Mouse (Mus musculus) MEL (cell line): ENCODE data around the gene Cdt1.

Source experiments
- ELF1 ChIP-seq: IDR thresholded peaks from 2 replicates; pipeline ENCODE4 v1.6.1; 2014; ENCODE audit warnings: low read depth, mild to moderate bottlenecking, inconsistent platforms, low read length, improper control_type of control experiment, moderate library complexity
- MXI1 ChIP-seq: IDR thresholded peaks from 2 replicates; pipeline ENCODE4 v1.6.1; 2011; ENCODE audit warnings: mild to moderate bottlenecking, low read depth, low read length, improper control_type of control experiment
- NELFE ChIP-seq: IDR thresholded peaks from 2 replicates; pipeline ENCODE4 v1.6.1; 2011; ENCODE audit warnings: low read depth, low read length, improper control_type of control experiment
- TBP ChIP-seq: IDR thresholded peaks from 2 replicates; pipeline ENCODE4 v1.8.0; 2011; ENCODE audit warnings: low read depth, low read length, improper control_type of control experiment

- TF ChIP-seq NELFE (no peak), MXI1 (no peak), TBP (no peak), ELF1 (no peak)
These were observed 25.4 kb downstream of the Cdt1 start for GRCm38 (mm10) chr8:122593240-122593639.
